Mouse (Mus musculus): ENCODE measurements around the gene Rbms3.

The Rbms3 gene

DNA sequence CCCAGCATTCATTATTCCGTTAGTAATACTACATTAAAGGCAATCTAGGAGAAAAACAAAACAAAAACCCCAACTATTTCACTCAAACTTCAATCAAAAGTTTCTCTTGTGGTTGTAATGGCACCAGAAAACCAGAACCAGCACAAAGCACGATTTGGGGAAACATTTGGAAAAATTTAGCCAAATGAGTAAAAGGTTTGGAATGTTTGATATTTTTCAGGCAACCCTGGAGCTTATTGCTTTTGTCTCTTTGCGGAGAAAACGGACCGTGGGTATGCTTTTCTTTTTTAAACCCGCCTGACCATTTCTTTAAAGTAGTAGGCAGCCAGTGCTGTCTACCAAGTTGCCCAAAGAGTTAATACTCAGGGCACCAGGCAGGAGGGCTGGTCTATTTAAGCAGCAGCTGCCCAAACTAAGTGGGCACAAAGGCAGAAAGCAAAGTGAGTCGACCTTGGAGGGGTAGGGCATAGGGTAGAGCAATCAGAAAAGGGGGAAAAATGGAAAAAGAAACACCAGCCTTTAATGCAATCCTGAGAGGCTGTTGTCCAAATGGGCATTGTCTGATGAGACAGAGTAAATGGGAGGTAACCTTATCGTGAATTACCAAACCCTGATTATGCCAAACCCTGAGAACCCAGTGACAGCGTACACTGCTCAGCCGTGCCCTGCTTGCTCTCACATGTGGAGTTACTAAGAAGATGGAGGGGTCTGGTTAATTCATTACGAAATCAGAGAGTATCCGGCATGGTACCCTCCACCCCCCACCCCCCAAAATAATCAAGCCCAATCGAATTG, 379.5 kb downstream of the Rbms3 start:
- DNase-seq: no peak

GRCm38 (mm10) chr9:117247311-117247980, 382.3 kb downstream of the Rbms3 start:
- no peak for DNase-seq

DNA sequence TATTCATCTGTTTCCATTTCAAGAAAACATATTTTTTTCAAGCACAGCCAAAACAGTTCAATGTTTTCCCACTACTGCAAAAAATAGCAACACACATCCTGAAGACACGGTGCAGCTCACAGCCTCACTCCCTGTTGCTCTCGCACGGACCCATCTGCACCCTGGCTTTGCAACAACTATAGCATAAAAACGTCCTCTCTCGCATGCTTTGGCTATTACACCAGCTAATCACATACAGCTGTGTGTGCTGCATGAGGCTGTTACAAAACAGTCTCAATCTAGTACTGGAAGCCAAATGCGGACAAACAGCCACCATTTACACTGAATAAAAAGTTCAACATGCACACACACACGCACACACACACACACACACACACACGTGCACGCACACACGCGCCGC, 383.5 kb downstream of the Rbms3 start:
- DNase-seq: no peak

DNA sequence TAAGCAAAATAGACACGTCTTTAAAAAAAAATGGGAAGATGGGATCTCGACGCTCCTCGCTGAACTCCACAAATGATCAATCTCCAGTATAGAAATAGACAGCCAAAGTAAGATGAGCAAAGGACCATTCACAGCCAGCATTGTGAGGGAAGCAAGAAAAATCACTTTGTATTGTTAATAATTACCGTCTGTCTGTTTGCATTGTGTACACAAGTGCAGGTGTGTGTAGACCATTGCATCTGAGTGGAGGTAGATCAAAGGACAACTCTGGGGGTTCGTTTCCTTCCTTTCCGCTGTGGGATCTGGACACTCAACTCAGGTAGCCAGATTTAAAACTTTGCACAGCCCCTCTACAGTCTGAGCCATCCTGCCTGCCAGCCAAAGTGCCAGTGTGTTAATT, 386.3 kb downstream of the Rbms3 start:
- no peak for DNase-seq

- no peak for DNase-seq
Observed at GRCm38 (mm10) chr9:117234726-117235075, 395.0 kb downstream of the Rbms3 start.

DNA sequence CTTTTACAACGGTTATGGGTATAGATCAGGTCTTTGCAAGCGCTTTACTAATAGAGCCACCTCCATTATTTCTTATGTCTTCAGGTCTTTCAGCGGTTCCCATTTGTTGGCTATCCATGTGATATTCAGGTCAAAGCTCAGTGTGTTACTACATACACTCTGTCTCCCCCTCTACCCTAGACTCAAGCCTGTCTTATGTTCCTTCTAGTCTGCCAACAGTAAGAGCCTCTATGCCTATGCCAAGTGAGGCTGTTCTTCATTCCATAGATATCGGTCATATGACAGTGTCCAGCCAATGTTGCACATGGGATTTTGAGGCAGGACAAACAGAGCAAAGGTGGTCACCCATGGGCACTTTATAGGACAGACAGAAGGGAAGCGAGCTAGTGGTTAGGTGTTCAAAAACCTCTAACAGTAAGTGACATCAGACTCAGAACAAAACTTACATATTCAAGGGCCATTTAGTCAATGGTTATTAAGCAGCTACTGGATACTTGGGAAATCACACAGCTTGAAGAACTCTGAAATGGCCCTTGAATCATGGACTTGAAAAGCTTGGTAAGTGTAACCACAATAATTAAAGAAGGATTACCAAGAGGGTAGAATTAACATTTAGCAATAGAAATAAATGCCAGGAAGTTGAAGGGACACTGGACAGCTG, 395.5 kb downstream of the Rbms3 start:
- no peak for DNase-seq

- no peak for DNase-seq
Observed at GRCm38 (mm10) chr9:117222741-117223140, 407.0 kb downstream of the Rbms3 start.

DNA sequence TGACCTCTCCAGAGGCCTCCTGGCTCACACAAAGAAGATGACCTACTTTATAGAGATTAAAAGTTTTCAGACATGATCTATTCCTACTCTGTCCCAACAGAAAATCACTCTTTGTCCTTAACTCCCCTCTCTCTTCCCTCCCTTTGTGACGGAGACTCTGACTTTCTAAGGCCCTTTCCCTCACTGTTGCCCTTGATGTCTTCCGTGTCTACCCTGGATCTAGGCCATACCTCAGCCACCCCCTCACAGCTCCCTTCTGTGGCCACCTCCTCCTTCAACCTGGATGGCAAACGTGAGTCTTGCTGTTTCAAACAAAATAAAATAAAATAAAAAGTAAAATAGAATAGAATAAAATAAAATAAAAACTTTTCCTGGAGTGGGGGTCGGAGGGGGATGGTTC, 408.2 kb downstream of the Rbms3 start:
- no peak for DNase-seq

- no peak for DNase-seq
Observed at GRCm38 (mm10) chr9:117216026-117216755, 413.5 kb downstream of the Rbms3 start.

DNA sequence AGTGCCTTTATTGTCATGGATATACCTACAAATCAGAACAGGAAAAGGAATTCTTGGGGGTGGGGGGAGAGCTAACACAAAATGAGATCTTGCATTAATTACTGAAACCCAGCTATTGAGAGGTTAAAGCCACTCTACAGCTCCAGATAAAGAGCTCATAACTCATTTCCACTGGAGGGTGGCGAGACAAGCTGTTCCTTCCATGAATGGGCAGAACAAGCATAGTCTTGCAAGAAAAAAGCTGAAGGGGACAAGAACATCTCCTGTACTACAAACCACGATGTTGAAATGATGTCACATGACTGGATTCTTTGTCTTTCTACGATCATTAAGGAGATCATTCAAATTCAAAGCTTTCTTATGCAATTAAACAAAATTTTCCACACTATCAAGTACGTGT, 417.7 kb downstream of the Rbms3 start:
- no peak for DNase-seq

- no peak for DNase-seq
Observed at GRCm38 (mm10) chr9:117210344-117210743, 419.4 kb downstream of the Rbms3 start.

DNA sequence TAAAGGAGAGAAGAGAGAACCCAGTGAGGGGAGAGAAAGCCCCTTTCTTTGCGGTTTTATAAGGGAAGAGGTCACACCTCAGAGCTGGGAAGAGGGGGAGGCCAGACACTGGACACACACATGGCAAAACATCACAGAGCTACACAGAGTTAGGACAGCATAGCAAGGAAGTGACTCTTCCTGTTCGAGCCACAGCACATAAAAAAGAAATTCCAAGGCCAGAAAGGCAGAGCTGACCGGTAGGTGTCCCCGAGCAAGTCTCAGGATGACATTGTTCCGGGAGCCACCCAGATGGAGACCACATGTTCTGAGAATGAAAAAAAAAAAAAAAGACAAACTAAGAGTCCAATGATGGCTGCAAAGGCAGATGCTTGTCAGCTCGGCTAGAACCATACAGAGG, 424.3 kb downstream of the Rbms3 start:
- DNase-seq: no peak

- no peak for DNase-seq
Observed at GRCm38 (mm10) chr9:117200067-117200658, 429.6 kb downstream of the Rbms3 start.

GRCm38 (mm10) chr9:117197531-117197930, 432.2 kb downstream of the Rbms3 start:
- no peak for DNase-seq

DNA sequence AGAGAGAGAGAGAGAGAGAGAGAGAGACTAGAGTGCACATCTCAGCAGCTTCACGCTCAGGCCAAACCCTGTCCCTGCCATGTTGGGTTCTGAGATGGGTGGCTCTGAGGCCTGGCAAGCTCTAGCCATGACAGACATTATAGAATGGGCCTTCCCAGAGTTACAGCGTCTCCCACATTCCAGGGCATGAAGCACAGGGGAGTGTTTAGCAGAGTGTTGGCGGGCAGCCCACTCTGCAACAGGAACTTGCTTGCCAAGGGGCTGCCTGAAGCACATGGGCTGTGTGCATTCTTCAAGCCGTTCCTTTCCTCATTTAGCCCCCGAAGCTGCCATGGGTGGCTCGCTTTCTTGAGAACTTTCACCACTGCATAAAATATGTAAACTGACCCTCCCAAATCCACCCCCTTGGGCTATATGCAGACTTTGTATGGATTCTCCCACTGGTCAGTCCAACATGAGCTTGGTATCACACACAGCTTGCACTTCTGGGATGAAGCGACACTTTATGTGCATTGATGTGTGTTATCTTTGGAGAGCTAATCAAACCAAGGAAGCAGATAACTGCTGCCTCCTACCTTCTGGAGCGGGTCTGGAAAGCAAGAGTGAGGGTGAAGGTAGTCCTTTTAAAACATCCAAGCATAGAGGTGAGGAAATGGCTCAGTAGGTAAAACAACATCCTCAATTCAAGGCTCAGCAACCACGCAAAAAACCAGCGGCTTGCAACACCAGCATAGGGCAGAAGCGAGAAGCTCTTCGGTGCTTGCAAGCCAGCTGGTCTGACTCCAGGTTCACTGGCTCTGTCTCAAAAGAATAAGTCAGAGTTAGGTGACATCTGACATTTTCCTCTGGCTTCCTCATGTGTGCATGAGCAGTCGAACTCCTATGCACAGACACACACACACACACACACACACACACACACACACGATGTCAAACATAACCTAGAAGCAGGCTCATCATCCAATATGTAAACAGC, 436.9 kb downstream of the Rbms3 start:
- peak; percentile 39 for DNase-seq

GRCm38 (mm10) chr9:117192093-117192492, 437.6 kb downstream of the Rbms3 start:
- no peak for DNase-seq

- DNase-seq: no peak
Observed at GRCm38 (mm10) chr9:117188406-117188805, 441.3 kb downstream of the Rbms3 start.

- no peak for DNase-seq
Observed at GRCm38 (mm10) chr9:117187116-117188034, 442.3 kb downstream of the Rbms3 start.

GRCm38 (mm10) chr9:117180658-117181057, 449.1 kb downstream of the Rbms3 start:
- DNase-seq: no peak

DNA sequence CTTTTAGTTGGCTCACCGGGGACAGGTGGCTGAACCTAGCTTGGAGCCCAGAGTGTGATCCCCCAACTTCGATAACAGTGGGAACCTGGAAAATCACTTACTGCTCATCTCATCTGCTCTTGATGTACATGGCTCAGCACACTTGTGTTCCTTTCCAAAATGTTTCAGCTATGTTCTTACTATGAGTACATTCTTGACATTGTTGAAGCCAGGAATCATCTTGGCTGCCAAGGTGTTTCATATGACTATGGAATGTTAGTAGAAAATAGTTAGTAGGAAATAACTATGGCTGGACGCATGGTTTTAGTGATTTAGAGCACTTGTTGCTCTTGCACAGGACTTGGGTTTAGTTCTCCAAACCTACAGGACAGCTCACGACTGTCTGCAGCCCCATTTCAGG, 451.3 kb downstream of the Rbms3 start:
- DNase-seq: no peak

- no peak for DNase-seq
Observed at GRCm38 (mm10) chr9:117172526-117172925, 457.2 kb downstream of the Rbms3 start.
